Mouse (Mus musculus): ENCODE results near the gene Wdfy4. TPM values are rescaled to one million over a fixed set of nuclear protein-coding genes. Genes with fewer than 3 reads are reported as not detected.

The Wdfy4 gene
- total RNA-seq (2015) = 32.7 and 38.3 TPM in 2 replicates
- 42.8 and 51.9 TPM in 2 replicates for total RNA-seq (2017)

GRCm38 (mm10) chr14:33185068-33185800, at the start of gene Wdfy4:
Wdfy4 (minus strand) TSS chr14:33185508.
- peak; percentile 95 for ATAC-seq (replicated peaks; ENCODE audit: poor library complexity)

DNA sequence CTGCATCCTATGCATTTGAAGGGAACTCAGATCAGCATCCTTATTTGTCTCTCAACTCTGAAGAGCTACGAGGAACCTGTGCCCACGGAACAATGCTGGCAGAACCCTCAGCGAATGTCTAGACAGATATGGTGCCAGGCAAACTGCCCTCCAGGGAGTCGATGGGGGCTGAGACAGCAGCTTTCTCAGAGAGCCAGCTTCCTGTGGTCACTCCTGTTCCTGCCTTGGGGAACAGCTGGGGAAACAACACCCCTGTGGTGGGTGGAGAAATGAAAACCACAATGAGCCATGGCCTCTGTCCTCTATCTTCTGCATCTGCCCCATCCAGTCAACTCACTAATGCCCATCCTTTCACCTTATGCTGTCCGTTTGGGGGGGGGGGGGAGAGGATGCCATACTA, 46.7 kb upstream of the Wdfy4 start:
- peak; percentile 53 for ATAC-seq (replicated peaks; ENCODE audit: poor library complexity)

DNA sequence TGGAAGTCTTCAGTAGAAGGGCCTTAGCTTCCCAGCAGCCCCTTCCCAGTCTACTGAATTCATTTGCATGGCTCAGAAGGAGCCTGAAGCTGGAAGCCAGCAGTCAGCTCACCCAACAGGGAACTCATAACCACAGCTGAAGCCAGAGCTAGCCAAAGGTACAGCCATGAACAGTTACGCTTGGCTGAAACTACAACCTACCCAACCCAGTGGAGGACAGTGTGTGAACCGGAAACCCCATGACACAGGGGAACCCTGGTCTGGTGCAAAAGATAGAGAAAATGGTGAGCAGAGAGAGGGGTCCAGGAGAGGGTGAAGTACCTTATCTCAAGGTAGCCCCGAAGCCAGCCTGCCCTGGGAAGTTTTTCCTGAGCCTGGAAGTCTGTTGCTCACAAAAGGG, 46.0 kb upstream of the Wdfy4 start:
- peak; percentile 36; the same call in 1 of the 2 replicates for ATAC-seq (replicated peaks; ENCODE audit: poor library complexity)

DNA sequence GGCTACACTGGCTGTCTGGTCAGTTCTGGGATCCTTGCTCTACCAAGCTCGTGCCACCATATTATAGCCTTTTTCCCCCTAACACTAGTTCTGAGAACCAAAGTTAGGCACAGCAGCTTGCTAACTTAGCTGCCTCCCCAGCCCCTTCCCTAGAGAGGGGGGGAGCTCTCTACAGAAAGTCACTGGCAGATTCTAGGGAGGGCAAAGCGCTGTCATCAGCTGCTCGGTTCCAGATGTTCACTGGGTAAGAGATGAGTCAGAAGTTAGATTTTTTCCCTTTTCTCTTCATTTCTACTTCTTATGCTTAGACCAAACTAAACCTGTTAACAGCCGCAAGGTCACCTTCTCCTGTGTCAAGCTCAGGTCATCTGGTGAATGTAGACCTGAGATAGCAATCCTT, 45.4 kb upstream of the Wdfy4 start:
- ATAC-seq (replicated peaks; ENCODE audit: poor library complexity) = no peak

DNA sequence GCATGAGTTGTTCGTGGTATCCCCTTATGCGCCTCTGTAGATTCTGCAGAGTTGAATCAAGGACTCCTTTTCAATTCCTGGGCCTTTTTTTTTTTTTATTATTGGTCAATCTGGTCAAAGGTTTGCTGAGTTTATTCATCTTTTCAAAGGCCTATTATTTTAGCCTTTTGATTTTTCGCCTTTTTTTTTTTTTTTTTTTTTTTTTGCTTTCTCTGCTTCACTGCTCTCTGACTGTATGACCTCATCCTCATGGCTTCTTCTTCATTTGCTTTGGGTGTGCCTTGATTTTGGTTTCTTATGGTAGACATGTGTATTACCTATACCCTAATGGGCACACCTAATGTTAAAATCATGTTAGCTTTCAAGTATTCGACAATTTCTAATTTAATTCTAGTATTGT, 39.9 kb upstream of the Wdfy4 start:
- no peak for ATAC-seq (replicated peaks; ENCODE audit: poor library complexity)

DNA sequence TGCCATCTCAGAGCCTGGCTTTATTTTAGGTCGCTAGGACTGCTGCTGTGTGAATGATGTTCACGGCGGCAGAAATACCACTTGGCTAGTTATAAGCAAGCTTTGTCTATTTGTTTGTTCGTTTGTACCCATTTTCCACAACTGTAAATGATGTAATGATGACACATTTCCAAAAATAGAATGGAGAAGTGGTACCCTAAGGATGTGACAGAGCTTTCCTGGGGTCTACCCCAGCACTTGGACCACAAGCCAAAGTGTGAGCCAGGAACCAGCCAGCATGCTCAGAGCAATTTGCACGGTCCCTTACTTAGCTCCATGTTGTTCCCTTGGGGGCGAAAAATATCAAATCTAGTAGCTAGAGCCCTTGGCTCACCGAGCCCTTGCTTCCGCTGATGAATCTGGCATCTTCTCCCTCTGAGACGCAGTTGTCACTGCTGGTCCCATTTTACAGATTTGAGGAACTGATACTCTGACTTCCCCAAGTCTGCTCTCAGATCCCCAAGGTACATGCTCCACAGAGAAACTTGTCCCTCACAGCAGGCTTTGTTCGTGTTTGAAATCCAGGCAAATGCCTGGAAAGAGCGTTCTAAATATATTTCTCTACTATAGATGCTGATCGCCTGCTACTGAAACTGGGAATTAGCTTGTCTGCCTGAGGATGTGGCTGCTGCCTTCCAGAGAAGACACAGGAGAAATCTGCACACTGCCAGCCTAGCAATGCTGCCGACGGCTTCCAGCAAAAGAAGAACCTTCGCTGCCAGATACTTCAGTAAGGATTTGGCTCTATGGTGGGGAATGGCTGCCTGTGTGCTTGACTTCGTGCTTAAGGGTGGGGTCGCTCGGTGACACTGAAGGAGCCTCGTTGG, 31.3 kb upstream of the Wdfy4 start:
- peak; percentile 23 for ATAC-seq (replicated peaks; ENCODE audit: poor library complexity)

GRCm38 (mm10) chr14:33215163-33215562, 29.9 kb upstream of the Wdfy4 start:
- ATAC-seq (replicated peaks; ENCODE audit: poor library complexity) = no peak

DNA sequence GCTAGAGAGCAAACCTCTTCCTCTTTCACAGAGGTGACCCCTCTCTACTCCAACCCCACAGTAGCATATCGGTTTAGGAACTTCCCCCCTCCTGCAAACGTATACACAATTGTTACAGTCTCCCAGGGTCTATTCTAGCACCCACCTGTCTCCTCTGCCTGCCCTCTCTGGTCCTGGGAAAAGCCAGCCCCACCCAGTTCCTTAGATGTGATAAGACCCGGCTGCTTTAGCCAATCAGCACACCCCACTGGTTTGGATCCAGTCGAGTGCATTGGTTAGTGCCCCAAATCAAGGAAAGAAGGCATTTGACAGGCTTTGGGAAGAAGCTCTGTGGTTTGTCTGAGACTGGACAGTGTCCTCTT, 29.4 kb upstream of the Wdfy4 start:
- ATAC-seq (replicated peaks; ENCODE audit: poor library complexity) = no peak

DNA sequence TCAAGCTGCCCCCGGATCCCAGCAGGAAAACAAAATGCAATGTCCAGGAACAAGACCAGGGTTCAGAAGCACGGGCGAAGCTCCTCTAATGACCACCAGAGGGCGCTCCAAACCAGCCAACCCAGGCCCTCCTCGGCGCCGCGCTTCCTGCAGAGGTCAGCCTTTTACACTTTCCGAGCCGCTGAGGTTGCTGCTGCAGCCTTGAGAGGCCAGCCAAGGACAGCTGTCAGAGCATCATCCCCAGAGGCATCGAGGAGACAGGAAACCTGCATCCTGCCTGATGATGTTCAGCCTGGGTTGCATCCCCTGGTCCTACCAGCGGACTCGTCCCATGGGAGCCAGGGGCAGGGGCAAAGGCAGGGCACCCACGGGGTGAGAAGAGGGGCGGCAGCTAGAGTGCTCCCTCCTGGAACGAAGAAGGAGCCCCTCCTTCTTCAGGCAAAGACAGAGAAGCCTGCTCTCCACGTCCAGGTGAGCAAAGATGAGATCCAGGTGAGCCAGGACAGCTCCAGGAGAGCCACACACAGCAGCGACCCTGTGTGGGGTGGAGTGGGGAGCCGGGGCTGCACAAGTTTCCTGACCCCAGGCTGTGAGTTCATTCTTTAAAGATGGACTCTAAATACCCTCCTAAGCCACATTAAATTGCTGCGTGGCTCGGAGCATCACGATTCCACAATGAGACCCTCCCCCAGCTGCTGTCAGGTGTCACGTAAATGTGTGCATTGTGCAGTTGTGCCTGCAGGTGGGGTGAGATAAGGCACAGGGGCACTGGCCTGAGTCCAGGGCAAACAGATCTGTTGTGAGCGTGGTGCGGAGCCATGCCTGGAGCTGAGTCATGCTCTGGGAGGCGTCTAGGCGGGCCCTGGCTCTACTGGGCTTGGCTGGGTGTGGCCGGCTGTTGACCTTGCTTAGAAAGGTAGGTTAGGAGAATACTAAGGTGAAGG, 28.8 kb upstream of the Wdfy4 start, which contains the start of gene Arhgap22:
Gene Arhgap22 (plus strand): TSS at position 204 of the 944 bp plus-strand sequence.
- ATAC-seq (replicated peaks; ENCODE audit: poor library complexity) = peak; percentile 83

DNA sequence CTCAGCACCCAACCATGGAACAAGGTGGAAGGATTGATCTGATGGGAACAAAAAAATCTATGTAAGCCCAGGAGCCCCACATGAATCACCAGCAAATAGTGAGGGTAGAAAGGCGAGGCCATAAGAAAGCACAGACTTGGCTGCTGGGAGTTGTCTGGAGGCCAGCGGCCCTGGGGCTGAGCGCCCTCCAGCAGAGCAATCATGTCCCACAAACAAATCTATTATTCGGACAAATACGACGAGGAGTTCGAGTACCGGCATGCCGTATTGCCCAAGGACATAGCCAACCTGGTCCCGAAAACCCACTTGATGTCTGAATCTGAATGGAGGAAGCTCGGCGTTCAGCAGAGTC, 27.6 kb upstream of the Wdfy4 start:
- no peak for ATAC-seq (replicated peaks; ENCODE audit: poor library complexity)

DNA sequence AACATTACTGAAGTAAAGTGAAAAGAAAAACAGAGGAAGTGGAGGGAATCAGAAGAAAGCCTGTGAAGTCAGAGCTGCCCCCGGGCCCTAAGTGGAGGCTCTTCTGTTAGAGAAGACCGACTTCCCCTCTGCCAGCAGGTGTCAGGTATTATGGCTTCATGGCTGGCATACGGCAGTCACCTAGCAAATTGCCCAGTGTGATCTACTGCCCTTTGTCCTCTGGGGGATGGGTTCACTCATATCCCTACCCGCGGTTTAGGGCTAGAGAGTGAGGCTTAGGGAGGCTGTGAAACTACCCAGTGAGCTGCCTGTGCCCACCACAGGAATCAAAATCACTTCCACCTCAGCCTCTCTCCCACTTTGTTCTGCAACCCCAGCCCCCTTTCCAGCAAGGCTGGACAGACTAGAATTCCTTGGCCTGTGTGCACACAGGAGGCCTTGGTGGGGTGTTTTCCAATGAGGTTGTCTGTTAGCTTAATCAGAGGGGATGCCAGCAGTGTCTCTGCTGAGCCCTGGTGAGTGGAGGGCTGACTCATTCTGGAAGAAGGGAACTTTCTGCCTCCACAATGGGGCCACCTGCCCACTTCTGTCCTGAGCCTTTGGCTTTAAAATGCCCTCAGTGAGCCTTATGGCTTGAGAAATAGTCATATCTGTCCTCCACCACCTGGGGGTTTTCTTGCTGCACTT, 27.1 kb upstream of the Wdfy4 start:
- ATAC-seq (replicated peaks; ENCODE audit: poor library complexity) = no peak

GRCm38 (mm10) chr14:33210806-33211205, 25.5 kb upstream of the Wdfy4 start:
- no peak for ATAC-seq (replicated peaks; ENCODE audit: poor library complexity)

GRCm38 (mm10) chr14:33208331-33208730, 23.0 kb upstream of the Wdfy4 start:
- no peak for ATAC-seq (replicated peaks; ENCODE audit: poor library complexity)

GRCm38 (mm10) chr14:33207011-33207410, 21.7 kb upstream of the Wdfy4 start:
- peak; percentile 58 for ATAC-seq (replicated peaks; ENCODE audit: poor library complexity)

DNA sequence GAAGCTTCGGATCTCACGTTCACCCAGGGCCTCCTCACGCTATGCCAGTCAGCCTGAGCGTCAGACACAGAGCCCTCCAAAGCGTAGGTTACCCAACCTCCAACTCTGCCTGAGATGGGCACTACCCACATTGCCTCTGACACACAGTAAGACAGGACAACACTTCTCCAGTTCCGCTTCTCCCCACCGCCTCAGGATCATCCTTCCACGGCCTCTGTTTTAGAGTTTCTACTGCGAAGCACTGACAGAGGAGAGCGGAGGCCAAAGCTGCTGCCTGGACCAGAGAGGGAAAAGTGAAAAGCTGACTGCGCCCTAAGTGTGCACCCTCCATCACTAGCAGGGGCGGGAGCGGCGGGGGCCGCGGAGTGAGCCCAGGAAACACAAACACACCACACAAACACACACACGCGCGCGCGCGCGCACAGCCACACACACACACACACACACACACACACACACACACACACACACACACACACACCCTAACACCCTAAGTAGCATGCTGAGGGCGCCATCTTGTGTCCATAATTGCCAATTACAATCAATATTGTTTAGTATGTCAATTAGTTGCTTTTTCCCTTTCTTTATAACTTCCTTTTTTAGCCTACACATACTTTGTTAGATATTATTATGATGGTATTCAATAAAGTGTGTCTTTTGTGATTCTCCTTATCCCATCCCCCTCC, 20.1 kb upstream of the Wdfy4 start:
- ATAC-seq (replicated peaks; ENCODE audit: poor library complexity) = peak; percentile 29; the same call in 1 of the 2 replicates

GRCm38 (mm10) chr14:33203777-33204176, 18.5 kb upstream of the Wdfy4 start:
- peak; percentile 55 for ATAC-seq (replicated peaks; ENCODE audit: poor library complexity)

- peak; percentile 75 for ATAC-seq (replicated peaks; ENCODE audit: poor library complexity)
These were observed 17.6 kb upstream of the Wdfy4 start for GRCm38 (mm10) chr14:33202885-33203284.

DNA sequence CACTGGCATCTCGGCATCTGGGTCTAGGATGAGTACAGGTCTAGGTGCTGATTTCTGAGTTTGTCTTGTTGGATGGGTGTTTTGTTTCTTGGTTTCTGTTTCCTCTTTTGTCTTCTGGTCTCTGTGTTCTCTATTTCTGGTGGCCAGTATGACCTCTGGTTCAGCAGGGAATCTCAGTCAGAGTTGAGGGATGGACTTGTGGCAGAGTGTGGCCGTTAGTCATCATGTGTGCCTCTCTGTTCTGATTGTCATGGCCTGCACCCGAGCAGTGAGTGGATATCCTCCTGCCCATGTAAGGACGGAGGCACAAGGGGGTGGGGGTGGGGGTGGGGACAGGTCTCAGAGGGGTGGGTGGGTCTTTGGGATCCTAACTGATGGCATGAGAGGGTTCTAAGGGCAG, 16.9 kb upstream of the Wdfy4 start:
- ATAC-seq (replicated peaks; ENCODE audit: poor library complexity) = no peak

- ATAC-seq (replicated peaks; ENCODE audit: poor library complexity) = peak; percentile 62
These were observed 8.9 kb upstream of the Wdfy4 start for GRCm38 (mm10) chr14:33194241-33194640.

DNA sequence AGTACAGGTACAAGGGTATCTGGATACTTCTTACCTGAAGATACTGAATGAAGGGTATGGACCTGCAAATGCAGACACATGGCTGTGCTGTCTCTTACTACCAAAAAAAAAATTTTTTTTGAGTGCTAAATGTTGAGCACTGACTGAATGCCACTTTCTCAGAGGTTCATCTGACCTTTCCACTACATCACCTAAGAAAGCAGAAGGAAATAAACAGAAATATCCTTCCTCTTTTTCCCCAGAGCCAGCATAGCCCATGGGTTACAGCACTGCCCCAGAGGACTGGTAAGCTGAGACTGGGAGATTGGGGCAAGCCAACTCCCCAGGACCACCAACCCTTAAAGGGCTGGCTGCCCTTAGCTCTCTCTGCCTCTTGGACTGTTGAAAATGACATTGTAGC, 8.5 kb upstream of the Wdfy4 start:
- peak; percentile 85 for ATAC-seq (replicated peaks; ENCODE audit: poor library complexity)

All from megakaryocyte progenitor cell, adult 5-6 weeks (primary cell).